8 mouse cellular contexts compared by ENCODE assay signal in the genomic region with DNA sequence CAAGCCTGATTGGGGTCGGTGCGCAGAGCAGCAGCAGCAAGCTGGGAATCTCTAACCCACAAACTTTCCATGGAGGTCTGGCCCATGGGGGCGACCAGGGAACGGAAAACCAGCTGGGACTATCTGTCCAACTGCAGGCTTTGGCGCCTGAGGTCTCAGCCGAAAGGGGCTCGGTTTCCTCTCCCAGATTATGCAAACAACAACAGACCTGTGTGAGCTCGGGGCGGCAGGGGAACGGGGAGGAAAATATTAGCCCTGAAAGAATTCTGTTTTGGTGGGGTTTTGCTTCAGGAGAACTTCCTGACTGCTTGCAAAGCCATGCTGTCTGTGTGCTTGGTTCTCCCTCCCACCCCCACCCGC.
DNase-seq lines count a peak whose midpoint lies in the region; ATAC-seq and TF ChIP-seq lines count a peak whose summit lies in the region.

No protein-coding gene starts in this region.

- no peak for TF ChIP-seq POLR2A in CH12.LX (IDR thresholded peaks at IDR 0.05; ENCODE audit: low read depth, low read length)
- TF ChIP-seq POLR2A in limb, embryonic 14.5 days (IDR thresholded peaks at IDR 0.05; ENCODE audit: borderline replicate concordance, extremely low read depth, insufficient read depth, insufficient read length) = no peak

- H3K4me3 ChIP-seq in hindbrain, embryonic 10.5 days = no peak overlapping the region
- no peak overlapping the region for H3K4me3 ChIP-seq in hindbrain, embryonic 11.5 days (ENCODE audit: low read depth, low read length)
- no peak overlapping the region for H3K4me3 ChIP-seq in CH12.LX (replicated peaks in 1 of 3; ENCODE audit: low read depth in 2 of 3, low read length in 2 of 3, poor library complexity in 1 of 3)
- no peak overlapping the region for H3K4me3 ChIP-seq in heart, embryonic 11.5 days (ENCODE audit: low read depth, low read length)
- H3K4me3 ChIP-seq in limb, embryonic 14.5 days (replicated peaks; ENCODE audit: low read length) = no peak overlapping the region

- no peak overlapping the region for H3K9ac ChIP-seq in hindbrain, embryonic 11.5 days (ENCODE audit: low read depth, low read length)
- no peak overlapping the region for H3K9ac ChIP-seq in CH12.LX (ENCODE audit: insufficient read depth, low read depth)
- H3K9ac ChIP-seq in heart, embryonic 11.5 days (ENCODE audit: low read depth, low read length) = no peak overlapping the region
- no peak overlapping the region for H3K9ac ChIP-seq in limb, embryonic 14.5 days (ENCODE audit: low read depth, low read length, severe bottlenecking)

- no peaks in the 10 kb centered on the region for H3K79me2 ChIP-seq in CH12.LX (replicated peaks; ENCODE audit: control insufficient read depth, extremely low read depth, insufficient read depth, poor library complexity, severe bottlenecking)

- 45% methylated on average over 11 of the region's 11 CpGs for WGBS in hindbrain, embryonic 10.5 days
- 47% methylated on average over 11 of the region's 11 CpGs for WGBS in hindbrain, embryonic 11.5 days
- WGBS in heart, embryonic 11.5 days (ENCODE audit: insufficient replicate concordance) = 13% methylated on average over 11 of the region's 11 CpGs
- 21% methylated on average over 11 of the region's 11 CpGs for WGBS in limb, embryonic 14.5 days

- no peak for TF ChIP-seq EP300 in CH12.LX (IDR thresholded peaks at IDR 0.05; ENCODE audit: low read length)

- no peak for DNase-seq in hindbrain, embryonic 10.5 days (ENCODE audit: low spot score)
- no peak for DNase-seq in hindbrain, embryonic 11.5 days (ENCODE audit: low spot score)
- no peak for DNase-seq in CH12.LX (ENCODE audit: extremely low read depth)
- DNase-seq in limb, embryonic 14.5 days (ENCODE audit: low spot score) = no peak
- no peak for DNase-seq in testis, postnatal 10 days (ENCODE audit: low spot score)
- no peak for DNase-seq in spleen, postnatal 10 days (ENCODE audit: low spot score in 2 of 2)
- no peak for DNase-seq in urinary bladder, adult 2 months (ENCODE audit: low spot score)

- H3K4me2 ChIP-seq in hindbrain, embryonic 11.5 days (replicated peaks; ENCODE audit: low read depth, low read length) = no peak overlapping the region
- peak overlapping the region; percentile 8; the same call in 1 of the 2 replicates for H3K4me2 ChIP-seq in CH12.LX (ENCODE audit: insufficient read depth, low read depth, poor library complexity, severe bottlenecking)
- no peak overlapping the region for H3K4me2 ChIP-seq in heart, embryonic 11.5 days
- 0 out of 2 replicates have a peak overlapping the region, but pooled peaks have one; percentile 0 for H3K4me2 ChIP-seq in limb, embryonic 14.5 days (replicated peaks; ENCODE audit: low read depth, low read length, severe bottlenecking)

- H3K9me3 ChIP-seq in hindbrain, embryonic 10.5 days = no peaks in the 10 kb centered on the region
- H3K9me3 ChIP-seq in hindbrain, embryonic 11.5 days (ENCODE audit: control insufficient read depth, low read length) = no peaks in the 10 kb centered on the region
- no peaks in the 10 kb centered on the region for H3K9me3 ChIP-seq in CH12.LX (replicated peaks; ENCODE audit: low read length)
- H3K9me3 ChIP-seq in heart, embryonic 11.5 days (replicated peaks; ENCODE audit: control insufficient read depth, low read length) = no peaks in the 10 kb centered on the region
- H3K9me3 ChIP-seq in limb, embryonic 14.5 days (ENCODE audit: control insufficient read depth, low read length) = no peaks in the 10 kb centered on the region

- no peak for TF ChIP-seq CTCF in CH12.LX (conservative IDR thresholded peaks at IDR 0.05 in 1 of 2, IDR thresholded peaks at IDR 0.05 in 1 of 2; ENCODE audit: low read depth in 2 of 2, low read length in 2 of 2)

- in situ Hi-C loops in CH12.LX (cut with MboI; ENCODE audit: low pct_ligation_motif_present, low pct_unique_long_range_greater_than_20kb, low sequenced_read_pairs) = no loop called here

- H3K4me1 ChIP-seq in hindbrain, embryonic 10.5 days (replicated peaks) = peaks cover 41% of the 10 kb centered on the region
- no peaks in the 10 kb centered on the region for H3K4me1 ChIP-seq in hindbrain, embryonic 11.5 days (replicated peaks; ENCODE audit: control insufficient read depth, insufficient read depth, low read length)
- H3K4me1 ChIP-seq in CH12.LX (ENCODE audit: control insufficient read depth in 1 of 2, insufficient read depth in 2 of 2) = peaks cover 15 to 40% of the 10 kb centered on the region in 2 experiments
- H3K4me1 ChIP-seq in heart, embryonic 11.5 days (ENCODE audit: control insufficient read depth, insufficient read depth, low read length) = peaks cover 33% of the 10 kb centered on the region
- peaks cover 17% of the 10 kb centered on the region for H3K4me1 ChIP-seq in limb, embryonic 14.5 days (ENCODE audit: control insufficient read depth, insufficient read depth, low read length)

- H3K27ac ChIP-seq in hindbrain, embryonic 10.5 days = peak overlapping the region; percentile 50
- H3K27ac ChIP-seq in hindbrain, embryonic 11.5 days (ENCODE audit: low read depth, low read length) = no peak overlapping the region
- H3K27ac ChIP-seq in CH12.LX (ENCODE audit: insufficient read depth, low read depth) = no peak overlapping the region
- peak overlapping the region; percentile 70 for H3K27ac ChIP-seq in heart, embryonic 11.5 days (ENCODE audit: low read depth, low read length)
- H3K27ac ChIP-seq in limb, embryonic 14.5 days (replicated peaks; ENCODE audit: low read depth, low read length) = peak overlapping the region; percentile 52; the same call in 1 of the 2 replicates

- peaks cover 68% of the 10 kb centered on the region for H3K27me3 ChIP-seq in hindbrain, embryonic 10.5 days (ENCODE audit: insufficient read depth, poor library complexity, severe bottlenecking)
- H3K27me3 ChIP-seq in hindbrain, embryonic 11.5 days (ENCODE audit: control insufficient read depth, insufficient read depth, low read length) = peaks cover 3% of the 10 kb centered on the region; the same call in 1 of the 2 replicates
- H3K27me3 ChIP-seq in CH12.LX (replicated peaks) = no peaks in the 10 kb centered on the region
- peaks cover 19% of the 10 kb centered on the region for H3K27me3 ChIP-seq in heart, embryonic 11.5 days (ENCODE audit: control insufficient read depth, insufficient read depth, low read length)
- no peaks in the 10 kb centered on the region for H3K27me3 ChIP-seq in limb, embryonic 14.5 days (ENCODE audit: control insufficient read depth, insufficient read depth, low read length)

- no peak for TF ChIP-seq RAD21 in CH12.LX (IDR thresholded peaks at IDR 0.05; ENCODE audit: low read depth, low read length)

- no peak for ATAC-seq in hindbrain, embryonic 11.5 days (ENCODE audit: low FRiP score)
- peak; percentile 43; the same call in 1 of the 2 replicates for ATAC-seq in heart, embryonic 11.5 days (replicated peaks; ENCODE audit: insufficient number of reproducible peaks, low FRiP score, low TSS enrichment)
- 0 out of 2 replicates have a peak, but pooled peaks have one; percentile 7 for ATAC-seq in limb, embryonic 14.5 days (ENCODE audit: low FRiP score, low read depth)

- dilution Hi-C loops in CH12.LX (cut with MboI; ENCODE audit: extremely low pct_ligation_motif_present, extremely low pct_unique_long_range_greater_than_20kb, low sequenced_read_pairs) = no loop called here

- peaks cover 10% of the 10 kb centered on the region for H3K36me3 ChIP-seq in hindbrain, embryonic 10.5 days
- no peaks in the 10 kb centered on the region for H3K36me3 ChIP-seq in hindbrain, embryonic 11.5 days (ENCODE audit: control insufficient read depth, insufficient read depth, low read length)
- H3K36me3 ChIP-seq in CH12.LX (replicated peaks in 1 of 2; ENCODE audit: control insufficient read depth in 1 of 2, insufficient read depth in 1 of 2, low read length in 1 of 2) = no peaks in the 10 kb centered on the region
- H3K36me3 ChIP-seq in heart, embryonic 11.5 days (ENCODE audit: control insufficient read depth, insufficient read depth, low read length) = no peaks in the 10 kb centered on the region
- H3K36me3 ChIP-seq in limb, embryonic 14.5 days (ENCODE audit: control insufficient read depth, insufficient read depth, low read length) = no peaks in the 10 kb centered on the region

TF ChIP-seq in CH12.LX, 34 proteins besides CTCF, POLR2A, EP300 and RAD21:
- TF ChIP-seq PAX5 (IDR thresholded peaks at IDR 0.05; ENCODE audit: low read length) (no peak), JUN (IDR thresholded peaks at IDR 0.05; ENCODE audit: insufficient read depth, low read depth, low read length) (no peak), HCFC1 (IDR thresholded peaks at IDR 0.05; ENCODE audit: low read depth, low read length) (no peak), UBTF (IDR thresholded peaks at IDR 0.05; ENCODE audit: low read depth, low read length) (no peak), MAFK (IDR thresholded peaks at IDR 0.05; ENCODE audit: insufficient replicate concordance, low read length) (no peak), IRF4 (IDR thresholded peaks at IDR 0.05; ENCODE audit: low read depth, low read length) (no peak), NELFE (IDR thresholded peaks at IDR 0.05; ENCODE audit: low read depth, low read length) (no peak), ZNF384 (IDR thresholded peaks at IDR 0.05; ENCODE audit: low read depth, low read length) (no peak)
TF ChIP-seq in CH12.LX: peak in this region for 0.

Comparison
In these comparisons a context has a peak if more than half of its experiments do, and no peak if none do; other contexts are left out.
1. H3K27ac ChIP-seq: peak in hindbrain, embryonic 10.5 days (single experiment), heart, embryonic 11.5 days (single experiment) and limb, embryonic 14.5 days (single experiment); none in hindbrain, embryonic 11.5 days (single experiment) and CH12.LX (single experiment).
2. H3K4me2 ChIP-seq: peak in CH12.LX (single experiment) and limb, embryonic 14.5 days (single experiment); none in hindbrain, embryonic 11.5 days (single experiment) and heart, embryonic 11.5 days (single experiment).